Mouse (Mus musculus): ENCODE results near the gene Intu. TPM values are rescaled to one million over a fixed set of nuclear protein-coding genes. Genes with fewer than 3 reads are reported as not detected.

Intu gene
- total RNA-seq, 4 experiments from 2014 or later: 17.3 to 23.2 (median 20.6) TPM

GRCm38 (mm10) chr3:40683171-40683570 lies 152.1 kb downstream of the Intu start:
- DNase-seq (ENCODE audit: low spot score): no peak

GRCm38 (mm10) chr3:40685855-40686515 lies 154.9 kb downstream of the Intu start:
- no peak for DNase-seq (ENCODE audit: low spot score)

- DNase-seq (ENCODE audit: low spot score): no peak
Measured at GRCm38 (mm10) chr3:40686836-40687235, 155.8 kb downstream of the Intu start.

GRCm38 (mm10) chr3:40687588-40687987 lies 156.5 kb downstream of the Intu start:
- no peak for DNase-seq (ENCODE audit: low spot score)

GRCm38 (mm10) chr3:40691566-40691965 lies 160.5 kb downstream of the Intu start:
- DNase-seq (ENCODE audit: low spot score): no peak

GRCm38 (mm10) chr3:40693435-40693834 lies 162.3 kb downstream of the Intu start:
- DNase-seq (ENCODE audit: low spot score): no peak

- no peak for DNase-seq (ENCODE audit: low spot score)
Measured at GRCm38 (mm10) chr3:40693960-40694359, 162.9 kb downstream of the Intu start.

GRCm38 (mm10) chr3:40694438-40694837 lies 163.4 kb downstream of the Intu start:
- DNase-seq (ENCODE audit: low spot score): no peak

- DNase-seq (ENCODE audit: low spot score): no peak
Measured at GRCm38 (mm10) chr3:40695162-40695561, 164.1 kb downstream of the Intu start.

GRCm38 (mm10) chr3:40698834-40699233 lies 167.7 kb downstream of the Intu start:
- DNase-seq (ENCODE audit: low spot score): no peak

- peak; percentile 18 for DNase-seq (ENCODE audit: low spot score)
Measured at GRCm38 (mm10) chr3:40704816-40705430, 173.8 kb downstream of the Intu start.

- DNase-seq (ENCODE audit: low spot score): no peak
Measured at GRCm38 (mm10) chr3:40708655-40709054, 177.6 kb downstream of the Intu start, which contains the start of gene Slc25a31. Gene Slc25a31 (plus strand): TSS chr3:40708855.

GRCm38 (mm10) chr3:40716056-40716455 lies 185.0 kb downstream of the Intu start:
- DNase-seq (ENCODE audit: low spot score): no peak

- DNase-seq (ENCODE audit: low spot score): no peak
Measured at GRCm38 (mm10) chr3:40719022-40719421, 187.9 kb downstream of the Intu start.

- DNase-seq (ENCODE audit: low spot score): no peak
Measured at GRCm38 (mm10) chr3:40738381-40738912, 207.4 kb downstream of the Intu start.

GRCm38 (mm10) chr3:40744024-40744835 lies 213.1 kb downstream of the Intu start, which contains the start of gene Hspa4l:
Gene Hspa4l (plus strand): TSS chr3:40744495.
- DNase-seq (ENCODE audit: low spot score): peak; percentile 19

- peak; percentile 90 for DNase-seq (ENCODE audit: low spot score)
Measured at GRCm38 (mm10) chr3:40744836-40745660, 214.0 kb downstream of the Intu start.

- peak; percentile 6 for DNase-seq (ENCODE audit: low spot score)
Measured at GRCm38 (mm10) chr3:40745661-40746547, 214.8 kb downstream of the Intu start.
